Mouse (Mus musculus) midbrain, embryonic 14.5 days (tissue): ENCODE results near the gene Furin. TPM values are rescaled to one million over a fixed set of nuclear protein-coding genes. Genes with fewer than 3 reads are reported as not detected.
A peak's percentile ranks its signal among the peaks of the same experiment; 100 is the strongest.

Source experiments
- ATAC-seq: fragments of 200-750 bp; cut with Nextera tagmentation; 2 replicates; pipeline ENCODE4 v1.8.0; 2017; ENCODE audit warnings: moderate number of reproducible peaks, moderate library complexity; ENCODE audit not compliant: low FRiP score, low TSS enrichment
- DNase-seq: peaks from one replicate; pipeline ENCODE4 v3.0.0-alpha.2; 2015
- H3K27ac ChIP-seq: fragments of 300-500 bp; sonication (generic); replicated peaks from 2 replicates; pipeline ENCODE4 v1.5.1; 2014; ENCODE audit warnings: mild to moderate bottlenecking, low read depth, low read length, moderate library complexity
- H3K27me3 ChIP-seq: fragments of 300-500 bp; sonication (generic); 2 replicates; pipeline ENCODE4 v1.6.1; 2014; ENCODE audit warnings: low read length, control low read depth, mixed read lengths; ENCODE audit not compliant: control insufficient read depth, insufficient read depth
- H3K36me3 ChIP-seq: fragments of 300-500 bp; sonication (generic); 2 replicates; pipeline ENCODE4 v1.6.1; 2014; ENCODE audit warnings: low read length, control low read depth; ENCODE audit not compliant: control insufficient read depth, insufficient read depth
- H3K4me1 ChIP-seq: fragments of 300-500 bp; sonication (generic); 2 replicates; pipeline ENCODE4 v1.6.1; 2014; ENCODE audit warnings: mild to moderate bottlenecking, antibody characterized with exemption, low read length, control low read depth; ENCODE audit not compliant: control insufficient read depth, insufficient read depth
- H3K4me2 ChIP-seq: fragments of 300-500 bp; sonication (generic); 2 replicates; pipeline ENCODE4 v1.6.1; 2014; ENCODE audit warnings: mild to moderate bottlenecking, low read length, moderate library complexity
- H3K4me3 ChIP-seq: fragments of 300-500 bp; sonication (generic); replicated peaks from 2 replicates; pipeline ENCODE4 v1.5.1; 2014; ENCODE audit warnings: low read depth, low read length
- H3K9ac ChIP-seq: fragments of 300-500 bp; sonication (generic); replicated peaks from 2 replicates; pipeline ENCODE4 v1.6.1; 2014; ENCODE audit warnings: mild to moderate bottlenecking, low read length, moderate library complexity
- H3K9me3 ChIP-seq: fragments of 300-500 bp; sonication (generic); 2 replicates; pipeline ENCODE4 v1.6.1; 2016; ENCODE audit warnings: low read length, control low read depth, mixed read lengths; ENCODE audit not compliant: control insufficient read depth
- WGBS: fragments of 180-500 bp; shearing (Covaris S2); extraction: QIAGEN DNeasy Blood & Tissue Kit; methylation state at CpG from one replicate; pipeline ENCODE4 v1.1.7; 2014; 5-methylcytosine and 5-hydroxymethylcytosine counted together
- polyA plus RNA-seq: library from polyadenylated mRNA; unstranded; fragments of >200 nt; fragmentation: Nextera tagmentation; extraction: Ambion mirVana; gene quantifications from 2 replicates; pipeline ENCODE4 v1.2.1, GENCODE M21; 2014

The Furin gene
- polyA plus RNA-seq, 1 experiment from 2014 or later = 4.9 TPM

GRCm38 (mm10) chr7:80340793-80341192 lies 64.4 kb downstream of the Furin start, which contains the start of gene Unc45a:
Gene Unc45a, minus strand, starts transcription at chr7:80341005.
- Histone ChIP-seq H3K27me3 (no peaks in the 10 kb centered on the region), H3K4me2 (peak within 1 kb of the TSS; percentile 88), H3K9me3 (no peaks in the 10 kb centered on the region), H3K4me1 (peaks cover 35% of the 10 kb centered on the region), H3K9ac (peak within 1 kb of the TSS; percentile 78), H3K4me3 (peak within 1 kb of the TSS; percentile 58), H3K27ac (peak within 1 kb of the TSS; percentile 91), H3K36me3 (peaks cover 15% of the 10 kb centered on the region)
- 4% methylated on average over 11 of the region's 11 CpGs for WGBS
- ATAC-seq = peak; percentile 60
- DNase-seq = peak; percentile 81

GRCm38 (mm10) chr7:80339793-80340628 lies 65.2 kb downstream of the Furin start:
- Histone ChIP-seq H3K4me2 (peak overlapping the region; percentile 88), H3K4me1 (peaks cover 35% of the 10 kb centered on the region), H3K27ac (peak overlapping the region; percentile 91), H3K4me3 (peak overlapping the region; percentile 58), H3K36me3 (peaks cover 23% of the 10 kb centered on the region), H3K9ac (peak overlapping the region; percentile 78), H3K9me3 (no peaks in the 10 kb centered on the region), H3K27me3 (no peaks in the 10 kb centered on the region)
- WGBS = under 1% methylated on average over 45 of the region's 45 CpGs
- DNase-seq = peak; percentile 99
- ATAC-seq = peak; percentile 95

- Histone ChIP-seq H3K4me2 (peak overlapping the region; percentile 88), H3K4me3 (peak overlapping the region; percentile 58), H3K36me3 (peaks cover 29% of the 10 kb centered on the region), H3K4me1 (peaks cover 35% of the 10 kb centered on the region), H3K9ac (peak overlapping the region; percentile 78), H3K27me3 (no peaks in the 10 kb centered on the region), H3K27ac (peak overlapping the region; percentile 76), H3K9me3 (no peaks in the 10 kb centered on the region)
- WGBS = 8% methylated on average over 17 of the region's 17 CpGs
- ATAC-seq (no peak), DNase-seq (peak; percentile 62)
These were observed 65.9 kb downstream of the Furin start for GRCm38 (mm10) chr7:80339371-80339770.

Other genes with a start within 250 kb of the Furin start
- gene Sema4b, start 218.6 kb downstream of the Furin start, polyA plus RNA-seq = 19.8 and 21.9 TPM in 2 replicates
- gene Cib1, start 172.6 kb downstream of the Furin start, polyA plus RNA-seq = 24.2 and 26.7 TPM in 2 replicates
- gene Gdpgp1, start 172.6 kb downstream of the Furin start, polyA plus RNA-seq = 4.0 TPM in 2 replicates
- gene Ttll13, start 159.1 kb downstream of the Furin start, polyA plus RNA-seq = 1.2 and 2.2 TPM in 2 replicates
- 67.3 and 70.8 TPM in 2 replicates for gene Ngrn, start 144.2 kb downstream of the Furin start, polyA plus RNA-seq
- gene Vps33b, start 135.8 kb downstream of the Furin start, polyA plus RNA-seq = 18.8 and 21.9 TPM in 2 replicates
- 25.4 and 47.7 TPM in 2 replicates for gene Prc1, start 111.0 kb downstream of the Furin start, polyA plus RNA-seq
- gene Rccd1, start 81.0 kb downstream of the Furin start, polyA plus RNA-seq = 14.6 and 16.5 TPM in 2 replicates
- gene Unc45a, start 64.4 kb downstream of the Furin start, polyA plus RNA-seq = 42.7 and 43.7 TPM in 2 replicates
- gene Hddc3, start 62.3 kb downstream of the Furin start, polyA plus RNA-seq = 28.7 and 34.8 TPM in 2 replicates
- 18.1 and 19.5 TPM in 2 replicates for gene Man2a2, start 34.1 kb downstream of the Furin start, polyA plus RNA-seq
- gene Fes, start 17.5 kb downstream of the Furin start, polyA plus RNA-seq = 1.6 and 3.2 TPM in 2 replicates
- gene Blm, start 129.7 kb upstream of the Furin start, polyA plus RNA-seq = 7.5 and 12.9 TPM in 2 replicates